Mouse (Mus musculus) layer of hippocampus, adult 8-10 months (tissue): Measurements from ENCODE around the gene Nfia. TPM values are rescaled to one million over a fixed set of nuclear protein-coding genes. Genes with fewer than 3 reads are reported as not detected.

Experiments
- DNase-seq, 2 experiments: peaks; one replicate each; pipeline ENCODE4 v3.0.0; 2022; ENCODE audit warnings: low spot score in 2 of 2
- total RNA-seq, 4 experiments: library from RNA; stranded (reverse); gene quantifications; 2 replicates each; pipeline ENCODE4 v1.2.4; 2022

Gene Nfia
- total RNA-seq, 4 experiments from 2014 or later: 94.9 to 110 (median 97.8) TPM

DNA sequence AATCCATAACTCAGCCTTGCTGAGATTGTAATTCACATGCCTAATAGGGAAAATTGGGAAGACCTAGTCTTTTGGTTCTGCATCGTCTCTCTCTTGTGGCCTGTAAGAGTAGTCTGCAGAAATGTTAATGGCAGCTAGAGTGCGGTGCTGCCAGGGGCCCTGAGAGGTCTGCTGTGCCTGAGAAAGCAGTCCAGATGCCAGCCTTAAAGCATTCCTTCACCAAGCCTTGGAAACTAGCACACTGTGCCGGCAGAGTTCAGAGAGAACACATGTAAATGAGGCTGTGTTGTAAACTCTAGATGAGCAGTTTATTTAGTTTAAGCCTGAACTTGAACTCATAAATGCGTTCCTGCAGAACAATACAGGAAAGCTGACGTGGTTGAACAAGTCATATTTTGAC is 326.9 kb downstream of the Nfia start:
- peak in 1 of 2 experiments; percentile 20 for DNase-seq

DNA sequence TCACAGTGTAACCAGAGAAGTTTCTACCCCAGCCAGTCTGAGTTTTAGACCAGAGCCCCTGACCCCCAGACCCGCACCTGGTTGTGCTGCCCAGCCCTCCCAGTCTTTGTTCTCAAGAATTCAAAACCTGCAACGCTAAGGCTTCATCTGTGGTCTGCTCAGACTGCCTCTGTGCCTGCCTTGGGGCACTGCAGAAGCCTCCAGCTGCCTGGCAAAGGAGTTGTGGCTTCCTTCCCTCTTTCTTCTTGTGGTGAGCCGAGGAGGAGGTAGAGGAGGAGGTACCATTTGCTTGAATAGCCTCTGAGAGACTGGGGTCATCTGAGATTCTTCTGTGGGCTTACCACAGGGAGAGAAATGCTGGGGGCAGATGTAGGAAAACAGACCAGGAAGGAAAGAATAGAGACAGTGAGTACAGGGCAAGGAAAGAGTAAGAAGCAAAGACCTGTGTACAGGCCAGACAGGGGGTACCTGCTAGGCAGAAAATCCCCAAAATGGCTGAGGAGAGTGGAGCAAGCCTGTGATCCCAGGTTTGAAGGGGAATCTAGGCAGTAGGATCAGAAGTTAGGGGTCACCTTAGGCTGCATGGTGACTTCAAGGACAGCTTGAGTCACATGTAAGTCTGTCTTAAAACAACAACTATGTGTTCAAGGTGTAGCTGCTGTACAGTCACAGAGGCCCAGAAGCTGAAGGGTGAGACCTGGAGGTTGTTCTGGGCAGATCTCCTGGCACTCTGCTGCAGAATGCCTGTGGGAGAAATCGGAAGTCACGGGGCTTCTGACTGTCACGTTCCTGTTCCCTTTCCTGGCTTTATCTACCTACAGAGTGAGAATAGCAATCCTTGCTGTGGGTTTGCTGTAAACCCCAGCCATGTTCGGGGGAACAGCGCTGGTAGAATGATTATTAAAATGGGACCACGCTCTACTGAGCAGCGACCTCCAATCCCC is 328.9 kb downstream of the Nfia start:
- no peak for DNase-seq

DNA sequence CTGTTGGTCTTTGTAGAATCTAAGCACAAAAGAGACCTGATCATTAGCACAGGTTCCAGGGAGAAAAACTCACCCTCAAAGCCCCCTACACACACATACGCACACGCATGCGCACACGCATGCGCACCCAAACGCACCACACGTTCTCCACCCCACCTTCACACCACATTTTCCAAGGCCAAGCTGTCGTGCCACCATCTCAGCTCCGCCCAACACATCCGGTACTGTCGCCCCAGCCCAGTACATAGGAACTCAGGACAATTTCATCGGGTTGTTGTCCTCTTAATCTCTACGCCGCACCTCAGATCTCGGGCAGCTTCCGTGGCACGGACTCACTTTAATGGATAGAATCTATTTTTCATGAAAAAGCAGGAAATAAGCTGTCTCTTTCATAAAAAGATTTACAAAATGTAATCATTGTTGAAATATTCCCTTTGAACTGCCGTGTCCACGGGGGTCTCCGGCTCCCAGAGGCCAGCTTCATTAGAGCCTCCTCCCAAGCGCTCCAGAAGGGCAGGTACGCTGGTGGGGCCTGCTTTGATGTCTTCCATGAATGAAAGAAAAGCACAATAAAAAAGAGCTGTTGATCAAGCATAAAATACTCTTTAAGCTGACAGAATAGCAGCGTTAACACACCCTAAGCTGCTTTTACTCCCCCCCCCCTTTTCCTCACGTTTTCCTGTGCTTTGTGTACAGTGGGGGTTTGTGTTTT is 330.2 kb downstream of the Nfia start:
- DNase-seq: peak in 1 of 2 experiments; percentile 53

DNA sequence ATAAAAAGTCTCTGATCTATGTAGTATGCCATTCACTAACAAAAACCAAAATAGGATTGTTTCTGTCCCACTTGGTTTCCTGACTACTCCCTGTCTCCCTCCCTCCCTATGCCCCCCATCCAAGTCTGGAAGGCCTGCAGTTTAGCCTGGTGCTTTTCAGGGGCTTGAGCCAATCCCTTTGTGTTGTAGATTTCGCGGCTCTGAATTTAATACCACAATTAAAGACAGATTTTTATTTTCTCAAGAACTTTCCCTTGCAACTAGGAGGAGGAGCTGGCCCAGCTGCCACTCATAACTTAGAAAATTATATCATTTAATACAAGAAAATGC is 330.8 kb downstream of the Nfia start:
- DNase-seq: no peak

DNA sequence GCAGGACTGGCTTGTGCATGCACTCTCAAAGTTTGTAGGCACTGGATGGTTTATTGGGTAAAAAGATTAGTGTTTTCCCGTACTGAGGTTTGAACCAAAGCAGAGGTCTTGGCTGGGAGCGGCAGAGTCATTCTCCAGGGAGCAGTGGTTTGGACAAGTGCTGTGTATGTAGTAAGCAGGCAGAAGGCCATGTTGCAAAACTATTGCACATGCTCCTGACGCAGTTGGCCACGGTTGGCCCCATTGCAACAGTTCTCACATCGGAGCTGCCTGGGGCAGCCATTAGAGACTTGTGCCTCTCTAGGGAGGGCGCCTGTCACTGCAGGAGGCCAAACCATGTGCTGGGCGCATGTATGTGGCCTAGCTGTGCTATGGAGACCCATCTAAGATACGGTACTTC is 331.6 kb downstream of the Nfia start:
- no peak for DNase-seq

DNA sequence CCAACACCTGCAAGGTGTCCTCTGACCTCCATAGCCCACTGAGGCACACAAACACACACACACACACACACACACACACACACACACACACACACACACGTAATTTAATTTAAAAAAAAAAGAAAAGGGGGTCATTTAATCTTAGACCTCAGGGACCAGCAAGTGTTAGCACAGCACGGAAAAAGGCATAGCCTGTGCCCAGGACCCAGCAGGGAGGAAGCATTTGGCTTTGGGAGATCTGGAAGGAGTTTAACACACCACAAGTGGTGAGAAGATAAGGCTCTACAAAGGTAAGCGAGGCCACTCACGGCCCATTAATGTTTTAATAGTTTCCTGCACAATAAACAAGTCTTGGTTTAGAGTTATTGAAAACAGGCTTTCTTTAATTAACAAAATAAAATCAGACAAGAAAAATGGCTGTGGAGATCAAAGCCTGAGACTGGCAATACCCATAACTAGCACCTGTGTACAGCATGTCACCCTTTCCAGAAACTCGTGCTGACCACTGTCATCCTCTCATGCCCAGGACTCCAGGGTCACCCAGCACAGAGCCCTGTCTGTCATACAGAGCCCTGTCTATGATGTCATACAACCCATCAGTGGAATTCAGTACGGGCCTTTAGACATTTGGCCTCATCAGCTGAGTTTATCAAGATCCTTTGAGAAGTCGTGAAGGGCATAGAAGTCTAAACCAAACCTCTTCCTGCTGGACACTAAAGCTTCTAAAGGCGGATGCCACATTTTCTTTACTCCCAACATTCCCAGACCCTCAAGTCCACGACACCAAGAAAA is 332.6 kb downstream of the Nfia start:
- DNase-seq: no peak

DNA sequence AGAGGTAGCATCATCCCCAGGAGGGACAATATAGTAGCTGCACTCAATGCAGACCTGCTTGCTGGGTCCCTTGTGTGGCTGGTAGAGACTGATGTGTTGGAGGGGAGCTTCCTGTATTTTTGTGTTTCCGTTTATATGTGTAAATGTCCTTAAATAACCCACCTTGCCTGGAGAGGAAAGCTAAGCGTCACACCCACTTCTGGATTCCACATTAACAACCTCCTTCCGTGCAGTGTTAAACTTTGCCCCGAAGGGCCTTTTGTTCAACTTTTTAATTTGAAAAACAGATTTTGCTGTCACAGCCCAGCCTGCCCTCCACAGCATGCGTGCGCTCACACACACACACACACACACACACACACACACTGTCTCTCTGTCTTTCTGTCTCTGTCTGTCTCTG is 333.4 kb downstream of the Nfia start:
- no peak for DNase-seq

DNA sequence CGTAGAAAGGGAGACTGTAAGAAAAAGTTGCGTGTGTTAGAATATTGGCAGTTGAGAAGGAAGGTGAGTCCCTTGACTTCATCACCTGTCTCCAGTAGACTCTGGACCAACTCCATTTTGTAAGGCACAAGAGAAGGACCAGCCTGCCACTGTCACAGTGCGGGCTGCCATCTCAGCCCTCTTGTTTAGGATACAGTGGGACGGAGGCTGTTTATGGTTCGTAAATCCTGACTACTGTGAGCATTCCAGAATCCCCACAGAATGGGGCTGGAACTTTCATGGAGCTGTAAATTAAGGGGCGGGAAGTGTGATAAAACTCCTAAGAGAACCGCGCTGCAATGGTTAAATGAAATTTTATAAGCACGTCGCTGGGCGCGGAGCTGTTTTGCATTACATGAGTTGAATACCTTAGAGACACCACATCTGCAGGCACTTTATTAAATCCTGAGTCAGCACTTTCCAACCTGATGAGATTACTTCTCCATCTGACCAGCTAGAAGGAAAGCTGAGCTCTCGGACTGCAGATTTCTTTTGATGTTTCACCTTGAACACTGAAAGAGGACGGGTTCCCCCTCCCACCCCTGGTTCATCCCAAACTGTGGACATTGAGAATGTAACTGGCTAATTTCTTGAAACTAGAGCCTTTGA is 334.0 kb downstream of the Nfia start:
- DNase-seq: no peak

DNA sequence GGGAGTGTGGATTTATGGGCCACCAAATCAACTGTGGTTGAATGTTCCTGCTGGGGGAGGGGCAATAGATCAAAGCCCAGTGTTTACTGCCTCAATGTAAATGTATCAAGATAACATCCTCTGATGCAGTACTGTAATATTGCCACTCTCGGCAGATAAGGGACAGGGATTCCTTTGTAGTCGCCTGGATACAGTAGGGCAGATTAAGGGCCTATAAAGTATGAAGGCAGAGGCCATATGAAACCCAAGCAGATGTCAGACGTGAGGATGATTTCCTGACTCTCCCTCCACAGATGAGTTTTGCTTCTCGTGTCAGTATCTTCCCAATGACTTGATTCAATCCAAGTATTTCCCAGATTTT is 334.5 kb downstream of the Nfia start:
- no peak for DNase-seq

DNA sequence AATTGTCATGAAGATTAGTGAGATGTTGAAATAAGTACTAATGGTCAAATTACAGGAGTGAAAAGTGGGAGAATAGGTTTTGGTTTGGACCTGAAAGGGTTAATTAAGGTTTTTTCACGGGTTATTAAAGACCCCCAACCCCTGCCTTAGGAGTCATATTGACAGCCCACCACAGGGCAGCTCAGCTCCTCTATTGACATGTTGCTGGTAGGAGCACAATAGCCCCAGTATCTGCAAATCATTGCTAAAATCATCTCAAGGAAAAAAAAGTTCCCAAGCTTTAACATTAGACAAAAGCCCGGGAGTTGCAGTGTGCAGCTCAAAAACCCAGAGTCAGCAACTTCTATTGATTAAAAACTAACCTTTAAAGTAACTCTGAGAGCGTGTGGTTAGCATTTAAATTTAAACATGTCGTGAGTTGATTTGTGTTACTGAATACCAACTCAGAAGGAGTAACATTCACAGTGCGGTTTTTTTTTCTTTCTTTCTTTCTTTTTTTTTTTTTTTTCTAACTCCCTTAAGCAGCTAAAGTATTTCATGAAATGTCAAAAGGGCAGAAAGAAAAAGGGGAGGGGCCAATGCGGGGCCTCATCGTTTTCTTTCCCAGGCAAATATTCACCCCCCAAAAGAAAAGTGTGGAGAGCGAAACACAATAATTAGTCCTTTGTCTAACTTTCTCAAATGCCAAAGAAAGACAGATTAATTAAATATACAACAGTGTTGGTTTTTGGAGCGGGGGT is 335.6 kb downstream of the Nfia start:
- no peak for DNase-seq

DNA sequence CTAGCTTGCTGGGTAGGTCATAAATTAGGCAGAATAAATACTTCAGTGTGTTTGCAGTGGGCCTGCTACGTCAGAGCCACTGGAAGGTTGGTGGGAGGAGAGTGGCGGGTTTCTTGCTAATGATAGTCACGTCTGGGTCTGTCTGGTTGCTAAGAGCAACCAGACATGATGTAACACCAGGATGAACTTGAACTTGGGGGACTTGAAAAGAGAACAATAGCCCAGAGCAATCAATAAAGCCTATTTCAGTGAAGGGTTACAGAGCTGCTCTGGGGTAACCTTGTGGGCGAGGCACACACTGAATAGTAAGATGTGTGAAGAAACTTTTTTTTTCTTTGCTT is 336.1 kb downstream of the Nfia start:
- peak in 1 of 2 experiments; percentile 38 for DNase-seq

DNA sequence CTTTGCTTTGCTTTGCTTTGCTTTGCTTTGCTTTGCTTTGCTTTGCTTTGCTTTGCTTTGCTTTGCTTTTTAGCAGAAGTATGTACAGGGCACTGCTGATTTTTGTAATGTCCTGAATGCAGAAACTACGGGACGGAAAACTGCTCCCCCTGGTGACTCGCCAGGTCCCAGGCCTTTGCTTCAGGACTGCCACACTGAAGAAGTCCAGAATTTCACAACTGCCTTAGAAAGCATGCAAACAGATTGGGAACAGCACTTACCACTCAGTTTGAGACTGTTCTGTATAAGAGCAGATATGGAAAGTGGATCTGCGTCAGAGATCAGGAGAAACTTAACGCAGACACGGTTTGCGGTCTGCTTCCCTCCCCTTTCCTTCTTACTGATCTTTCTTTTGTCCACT is 336.5 kb downstream of the Nfia start:
- DNase-seq: peak in 1 of 2 experiments; percentile 40

DNA sequence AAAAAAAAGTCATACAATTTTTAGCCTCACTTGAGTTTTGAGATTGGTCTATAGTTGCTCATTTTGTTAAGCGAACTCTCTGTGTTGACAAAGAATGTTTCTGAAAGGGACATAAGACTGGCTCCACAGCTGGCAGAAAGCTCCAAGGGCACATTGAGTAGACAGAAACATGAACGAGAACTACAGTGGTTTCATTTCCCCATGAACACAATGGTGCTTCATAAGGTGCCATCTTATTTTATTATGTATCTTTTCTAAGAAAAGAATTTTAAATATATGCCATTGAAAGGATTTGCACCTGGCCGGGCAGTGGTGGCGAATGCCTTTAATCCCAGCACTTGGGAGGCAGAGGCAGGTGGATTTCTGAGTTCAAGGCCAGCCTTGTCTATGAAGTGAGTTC is 337.4 kb downstream of the Nfia start:
- no peak for DNase-seq

DNA sequence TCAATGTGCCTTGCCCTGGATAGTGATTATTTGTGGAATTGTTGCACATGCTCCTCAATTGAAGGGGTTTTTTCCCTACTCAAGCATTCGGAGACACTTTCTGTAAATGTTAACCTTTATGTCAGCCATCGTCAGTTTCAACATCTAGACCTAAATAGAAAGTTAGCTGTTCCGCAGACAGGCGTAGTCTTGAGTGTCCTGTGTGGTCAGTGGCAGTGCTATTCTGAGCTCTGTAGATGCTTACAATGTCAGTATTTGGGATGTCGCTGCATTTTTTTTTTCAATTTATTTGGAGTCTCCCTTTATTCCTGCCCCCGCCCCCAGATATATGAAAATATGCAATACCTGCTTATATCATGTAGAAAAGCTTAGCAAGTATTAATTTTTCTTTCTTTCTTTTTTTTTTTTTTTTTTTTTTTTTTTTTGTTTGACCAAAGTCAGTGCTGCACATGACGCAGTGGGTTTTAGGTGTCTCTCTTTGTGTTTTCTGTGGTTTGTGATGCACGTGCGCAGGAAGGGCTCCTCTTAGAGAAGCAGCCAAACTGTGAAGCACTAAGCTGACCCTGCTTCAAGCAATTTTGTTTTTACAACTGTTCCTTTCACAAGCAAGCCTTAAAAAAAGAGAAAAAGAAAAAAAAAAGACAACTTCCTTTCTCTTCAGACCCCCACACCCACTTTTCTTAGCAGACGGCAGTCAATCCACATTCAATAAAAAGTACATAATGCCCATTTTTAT is 340.9 kb downstream of the Nfia start:
- DNase-seq: no peak

DNA sequence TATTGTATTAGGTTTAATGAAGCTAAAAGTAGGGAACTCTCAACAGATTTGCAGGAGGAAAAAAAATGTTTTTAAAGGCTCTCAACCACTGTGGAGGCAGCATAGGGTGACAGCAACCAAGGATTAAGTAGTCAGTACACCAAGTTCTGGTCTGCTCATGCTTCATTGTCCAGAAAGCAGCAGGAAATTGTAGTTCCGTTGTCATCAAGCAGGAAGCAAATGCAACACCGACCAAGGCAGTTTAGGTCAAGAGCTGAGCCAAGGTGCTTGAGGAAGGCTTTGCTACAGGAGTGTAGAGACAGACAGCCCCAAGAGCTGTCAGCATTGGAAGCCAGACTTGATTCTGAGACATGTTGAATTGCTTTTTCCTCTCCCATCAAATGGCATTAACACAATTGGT is 342.4 kb downstream of the Nfia start:
- no peak for DNase-seq

DNA sequence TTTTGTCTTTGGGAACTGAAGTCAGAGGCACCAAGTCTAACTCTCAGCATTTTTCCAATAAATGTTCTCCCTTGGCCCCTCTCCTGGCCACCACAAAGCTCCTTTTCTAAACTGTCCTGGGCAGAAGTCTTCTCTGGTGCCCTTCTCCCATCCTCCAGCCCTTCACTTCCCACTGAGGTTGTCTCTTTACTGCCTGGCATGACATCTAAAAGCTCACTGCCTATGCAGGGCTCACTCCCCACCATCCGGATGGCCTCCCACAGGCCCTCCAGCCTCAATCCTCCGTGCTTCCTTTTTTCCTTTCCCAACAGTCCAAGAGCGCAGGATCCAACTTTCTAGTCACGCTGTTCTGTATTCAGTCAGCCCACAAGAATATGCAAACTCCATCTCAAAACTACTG is 342.9 kb downstream of the Nfia start:
- DNase-seq: no peak

DNA sequence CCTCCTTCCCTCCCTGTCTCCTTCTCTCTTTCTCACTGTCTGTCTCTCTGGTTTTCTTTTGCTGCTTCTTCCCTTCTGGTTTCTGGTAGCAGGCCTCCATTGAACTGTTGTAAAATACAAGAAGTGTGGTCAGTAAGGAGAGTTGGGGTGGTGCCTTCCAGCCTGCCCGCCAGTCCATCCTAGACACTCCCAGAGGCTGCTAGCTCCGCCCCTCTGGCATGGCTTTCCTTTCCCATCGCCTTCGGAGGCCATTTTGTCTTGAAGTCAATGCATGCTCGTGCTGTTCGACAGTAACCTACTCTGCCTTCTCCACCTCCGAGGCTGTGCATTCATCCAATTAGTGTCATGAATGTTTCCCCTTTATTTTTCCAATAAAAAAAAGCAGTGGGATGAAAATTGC is 343.5 kb downstream of the Nfia start:
- DNase-seq: no peak

DNA sequence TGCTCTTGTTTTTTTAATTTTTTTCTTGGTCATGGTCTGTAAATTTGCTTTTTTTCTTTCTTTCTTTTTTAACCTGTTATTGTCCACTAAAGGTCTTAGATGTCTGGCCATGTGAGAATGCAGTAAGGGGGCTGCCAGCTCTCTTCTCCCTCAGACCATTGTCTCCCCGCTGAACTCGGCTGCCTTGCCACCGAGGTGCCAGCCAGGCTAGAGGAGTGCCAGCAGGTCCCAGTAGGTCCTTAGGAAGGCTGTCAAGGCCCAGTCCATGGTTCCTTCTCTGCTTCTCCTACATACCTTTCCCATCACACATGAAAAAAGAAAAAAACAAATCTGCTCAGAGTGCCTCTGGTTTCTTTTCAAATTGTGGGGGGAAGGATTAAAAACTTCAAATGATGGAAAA is 345.6 kb downstream of the Nfia start:
- no peak for DNase-seq

DNA sequence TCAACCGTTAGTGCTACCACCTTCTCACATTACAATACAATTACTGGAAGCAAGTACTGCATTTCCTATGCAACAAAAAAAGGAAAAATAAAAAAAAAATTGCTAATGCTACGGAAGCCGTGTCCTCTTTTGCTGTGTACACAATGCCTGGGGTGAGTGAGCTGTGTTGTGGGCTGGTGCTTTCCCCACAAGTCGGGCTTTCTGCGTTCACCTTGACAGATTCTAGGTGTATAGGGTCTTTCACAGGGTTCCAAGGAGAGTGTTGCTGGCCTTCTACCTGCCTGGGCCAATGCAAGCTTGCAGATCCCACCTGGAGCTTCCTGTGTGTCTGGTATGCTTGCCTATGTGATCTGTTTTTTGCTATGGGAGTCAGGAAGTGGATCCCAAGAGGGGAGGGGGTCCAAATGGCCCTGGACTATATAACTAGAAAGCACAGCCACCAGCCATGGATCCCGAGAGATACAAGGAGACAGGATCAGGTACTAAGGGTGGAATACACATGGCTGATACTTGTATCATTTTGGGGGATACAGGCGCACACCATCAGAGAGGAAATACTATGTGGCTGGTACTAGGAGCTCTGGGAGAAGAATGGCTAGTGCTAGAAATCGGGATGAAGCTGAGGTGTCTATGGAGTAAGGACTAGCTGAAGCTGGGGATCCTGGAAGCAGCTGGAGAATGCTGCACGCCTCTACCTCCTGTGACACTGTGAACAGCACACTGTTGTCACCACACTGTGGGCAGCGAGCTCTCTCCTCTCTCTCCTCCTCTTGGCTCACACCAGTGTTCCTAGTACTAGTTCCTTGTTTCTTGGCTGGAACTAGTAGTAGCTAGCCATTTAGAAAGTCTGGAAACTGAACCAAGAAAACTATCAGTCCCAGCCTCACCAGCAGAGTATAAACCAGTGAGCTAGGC is 346.5 kb downstream of the Nfia start:
- DNase-seq: no peak
